Mouse (Mus musculus) skeletal muscle tissue, adult 2 months (tissue): ENCODE data around the gene Drap1.
A peak's percentile ranks its signal among the peaks of the same experiment; 100 is the strongest.
"Not testable (repeated sequence)": the region's sequence is repeated elsewhere in the genome, so short reads cannot be mapped to it uniquely, and the experiment has no call there.

Experiments used
- DNase-seq: peaks from one replicate; pipeline ENCODE4 v3.0.0-alpha.2; 2012; ENCODE audit warnings: low read depth, low spot score

Gene Drap1

DNA sequence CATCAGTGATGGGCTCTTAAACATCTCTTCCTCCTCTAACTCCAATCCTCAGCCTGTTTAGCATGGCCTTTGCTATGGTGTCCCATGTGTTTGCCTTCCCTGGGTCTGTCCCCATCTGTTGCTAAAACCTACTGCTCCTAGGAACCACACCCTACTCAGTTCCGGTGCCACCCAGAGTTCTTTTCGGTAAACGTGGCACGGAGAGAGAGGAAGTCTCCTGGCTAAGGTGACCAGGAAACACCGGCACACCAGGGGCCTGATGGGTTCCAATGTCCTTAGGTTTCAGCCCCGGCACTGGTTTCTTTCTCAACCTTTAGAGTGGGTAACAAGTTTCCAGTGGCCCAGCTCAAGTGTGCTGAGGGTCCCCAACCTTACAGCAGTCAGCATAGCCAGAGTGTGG, 4.2 kb downstream of the Drap1 start:
- no peak for DNase-seq

DNA sequence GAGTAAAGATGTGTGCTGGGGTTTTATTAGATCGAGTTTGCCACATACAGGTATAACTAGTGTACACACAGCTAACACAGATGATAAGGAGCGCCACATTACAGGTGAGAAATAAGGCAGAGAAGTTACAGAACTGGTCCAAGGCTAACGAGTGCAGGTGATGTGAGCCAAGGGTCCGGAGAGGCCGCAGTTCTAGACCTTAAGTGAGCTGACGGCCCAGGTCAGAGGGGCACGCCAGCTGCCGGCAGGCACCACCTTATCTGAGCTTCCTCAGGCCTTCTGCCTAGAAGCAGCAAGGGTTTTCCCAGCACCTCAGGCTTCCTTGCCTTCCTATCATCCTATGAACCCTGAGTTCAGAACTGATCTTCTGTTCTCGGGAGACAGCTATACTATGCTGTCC, 5.1 kb downstream of the Drap1 start:
- no peak for DNase-seq

DNA sequence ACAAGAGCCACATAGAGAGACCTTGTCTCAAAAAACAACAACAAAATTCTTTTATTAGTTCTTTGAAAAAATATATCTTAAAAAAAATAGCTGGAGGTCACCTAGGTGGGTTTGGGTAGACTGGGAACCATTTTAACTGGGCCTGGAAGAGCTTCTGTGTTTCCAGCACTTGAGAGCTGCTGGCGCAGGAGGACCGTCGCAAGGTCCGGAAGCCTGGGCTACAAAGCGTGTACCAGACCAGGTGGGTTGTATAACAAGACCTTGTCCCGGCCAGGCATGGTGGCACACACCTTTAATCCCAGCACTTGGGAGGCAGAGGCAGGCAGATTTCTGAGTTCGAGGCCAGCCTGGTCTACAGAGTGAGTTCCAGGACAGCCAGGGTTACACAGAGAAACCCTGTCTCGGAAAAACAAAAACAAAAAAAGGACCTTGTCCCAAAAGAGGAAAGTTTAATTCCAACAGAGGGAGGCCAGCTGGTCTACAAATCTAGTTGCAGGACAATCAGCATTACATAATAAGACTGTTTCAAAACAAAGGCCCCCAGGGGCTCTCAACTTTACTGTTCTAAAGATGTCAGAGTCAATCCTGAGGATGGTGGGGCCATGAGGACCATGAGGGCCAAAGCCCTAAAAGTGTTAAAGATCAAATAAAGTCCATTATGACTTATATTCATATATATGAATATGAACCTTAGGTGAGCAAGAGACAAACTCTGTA, 5.9 kb downstream of the Drap1 start:
- no peak for DNase-seq

DNA sequence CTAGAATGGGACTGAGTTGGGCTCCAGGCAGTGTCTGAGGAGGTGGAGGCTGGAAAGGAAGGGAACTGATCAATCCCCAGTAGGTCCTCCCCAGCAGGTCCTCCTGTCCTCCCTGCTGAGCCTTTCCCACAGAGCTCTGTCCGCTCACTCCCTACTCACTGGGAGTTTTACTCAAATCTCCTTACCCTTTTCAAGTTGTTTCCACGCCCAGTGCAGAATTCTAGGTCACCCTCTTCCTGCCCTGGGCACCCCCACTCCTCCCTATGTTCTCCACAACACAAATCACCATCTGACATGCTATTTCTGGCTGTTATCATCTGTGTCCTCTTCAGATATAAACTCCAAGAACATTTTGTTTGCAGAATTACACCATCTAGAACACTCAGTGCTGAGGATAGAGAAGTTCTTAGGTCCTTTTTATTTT, 10.2 kb downstream of the Drap1 start:
- no peak for DNase-seq

DNA sequence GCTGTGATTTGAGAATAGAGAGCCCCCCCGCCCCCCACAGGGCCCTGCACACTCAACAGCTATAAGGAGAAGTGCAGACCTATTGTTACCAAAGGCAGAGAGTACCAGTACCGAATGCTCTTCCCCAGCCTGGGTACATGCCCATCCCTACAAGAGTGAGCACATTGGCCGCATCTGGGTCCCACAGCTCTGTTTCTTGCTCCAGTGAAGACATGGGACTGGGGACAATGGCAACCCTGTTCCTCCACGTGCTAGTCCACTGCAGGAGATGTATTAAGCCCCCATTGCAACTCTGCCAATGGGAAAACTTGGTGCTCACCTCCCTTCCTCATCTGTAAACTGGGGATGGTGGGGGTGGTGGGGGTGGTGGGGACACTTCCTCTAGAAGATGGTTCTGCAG, 10.9 kb downstream of the Drap1 start:
- DNase-seq, result no peak

DNA sequence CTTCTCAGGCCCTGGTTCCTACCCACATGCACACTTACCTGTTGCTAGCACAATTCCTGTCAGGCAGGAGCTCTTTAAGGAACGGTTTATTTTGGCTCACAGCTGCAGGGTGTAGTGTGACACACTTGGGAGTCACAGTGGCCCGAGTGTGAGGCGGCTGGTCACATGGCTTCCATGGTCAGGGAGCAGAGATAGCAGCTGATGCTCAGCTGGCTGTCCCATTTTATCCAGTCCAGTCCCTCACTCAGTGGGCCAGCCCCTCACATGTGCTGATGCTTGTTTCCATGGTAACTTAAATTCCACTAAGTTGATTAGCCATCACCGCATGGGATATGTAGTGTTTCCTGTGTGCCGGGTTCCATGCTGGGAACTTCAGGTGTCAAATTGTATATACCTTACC, 12.8 kb downstream of the Drap1 start:
- peak; percentile 82 for DNase-seq

DNA sequence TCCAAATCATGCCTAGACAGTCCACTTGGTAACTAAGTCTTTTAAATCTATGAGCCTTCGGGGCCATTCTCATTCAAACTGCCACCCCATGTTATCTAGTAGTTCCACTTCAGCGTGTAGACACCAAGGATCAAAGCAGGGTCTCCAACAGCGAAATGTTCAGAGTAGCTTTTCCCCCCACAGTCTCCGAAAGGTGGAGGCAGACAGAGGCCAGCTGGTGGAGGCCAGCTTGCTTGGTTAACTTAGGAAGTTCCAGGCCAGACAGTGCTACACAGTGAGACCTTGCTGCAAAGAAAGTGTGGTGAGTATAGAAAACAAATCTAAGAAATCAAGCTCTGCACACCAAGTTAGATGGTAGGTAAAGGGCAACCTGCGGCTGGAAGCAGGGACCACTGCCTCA, 14.1 kb downstream of the Drap1 start:
- no peak for DNase-seq

DNA sequence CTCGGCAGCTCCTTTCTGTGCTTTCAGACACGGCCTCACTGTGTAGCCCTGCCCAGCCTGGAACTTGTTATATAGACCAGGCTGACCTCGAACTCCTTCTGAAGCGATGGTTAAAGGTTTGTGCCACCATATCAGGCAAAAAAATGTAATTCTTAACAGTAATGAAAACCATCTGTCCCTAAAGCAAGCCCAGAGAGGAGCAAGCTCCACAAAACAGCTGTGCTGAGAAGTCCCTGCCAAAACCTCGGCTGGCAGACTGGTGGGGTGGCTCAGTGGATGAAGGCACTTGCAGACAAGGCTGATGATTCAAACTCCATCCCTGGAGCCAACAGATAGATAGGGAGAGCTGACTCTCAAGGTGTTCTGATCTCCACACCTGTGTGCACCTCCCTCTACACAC, 15.7 kb downstream of the Drap1 start:
- DNase-seq, result no peak

DNA sequence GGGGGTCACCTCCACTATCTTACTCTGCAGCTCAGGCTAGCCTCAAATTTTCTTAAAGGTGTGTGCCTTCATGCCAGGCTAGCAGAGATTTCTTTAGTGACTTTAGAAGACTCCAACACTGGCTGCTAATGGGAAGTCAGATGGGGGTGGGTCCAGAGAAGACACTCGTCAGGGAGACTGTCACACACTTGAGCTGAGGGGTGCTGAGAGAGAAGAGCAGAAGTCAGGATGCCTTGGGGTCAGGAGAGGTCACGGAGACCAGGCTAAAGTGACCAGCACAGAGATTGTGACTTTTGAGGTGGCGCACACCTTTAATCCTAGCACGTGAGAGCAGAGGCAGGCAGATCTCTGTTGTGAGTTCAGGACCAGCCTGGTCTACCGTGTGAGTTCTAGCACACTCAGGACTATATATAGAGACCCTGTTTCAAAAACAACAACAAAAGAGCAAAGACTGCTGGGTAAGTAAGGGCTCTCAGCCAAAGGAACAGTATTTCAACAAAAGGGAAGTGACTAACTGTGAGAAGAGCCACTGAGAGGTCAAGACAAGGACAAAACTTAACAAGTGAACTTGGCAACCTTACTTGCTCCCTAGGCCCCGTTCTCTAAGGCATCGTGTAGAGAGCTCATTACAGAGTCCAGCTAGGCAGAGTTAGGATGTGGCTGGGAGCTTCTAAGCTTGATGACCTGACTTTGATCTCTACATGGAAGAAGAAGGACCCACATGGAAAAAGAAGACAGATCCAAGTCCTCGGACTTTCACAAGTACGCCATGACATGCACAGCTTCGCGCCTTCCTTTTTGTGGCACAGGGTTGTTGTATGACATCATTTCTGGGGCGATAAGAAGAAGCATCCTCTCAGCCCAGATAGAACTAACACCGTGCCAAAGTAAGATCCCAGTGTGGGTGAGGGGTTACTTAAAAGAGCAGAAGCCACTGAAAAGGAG, 16.4 kb downstream of the Drap1 start:
- DNase-seq, result no peak

DNA sequence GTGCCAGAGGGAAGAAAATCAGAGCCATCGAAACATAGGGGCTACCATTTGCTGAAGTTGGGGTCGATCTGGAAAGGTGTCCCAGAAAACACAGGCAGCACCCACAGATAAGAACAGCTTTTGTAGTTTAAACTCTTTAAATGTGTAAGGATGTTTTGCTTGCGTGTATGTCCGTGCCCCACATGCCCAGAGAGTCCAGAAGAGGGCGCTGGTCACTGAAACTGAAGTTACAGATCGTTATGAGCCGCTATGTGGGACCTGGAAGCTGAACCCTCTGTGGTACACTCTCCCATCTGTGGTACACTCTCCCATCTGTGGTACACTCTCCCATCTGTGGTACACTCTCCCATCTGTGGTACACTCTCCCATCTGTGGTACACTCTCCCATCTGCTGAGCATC, 17.6 kb downstream of the Drap1 start:
- DNase-seq, result peak; percentile 88

DNA sequence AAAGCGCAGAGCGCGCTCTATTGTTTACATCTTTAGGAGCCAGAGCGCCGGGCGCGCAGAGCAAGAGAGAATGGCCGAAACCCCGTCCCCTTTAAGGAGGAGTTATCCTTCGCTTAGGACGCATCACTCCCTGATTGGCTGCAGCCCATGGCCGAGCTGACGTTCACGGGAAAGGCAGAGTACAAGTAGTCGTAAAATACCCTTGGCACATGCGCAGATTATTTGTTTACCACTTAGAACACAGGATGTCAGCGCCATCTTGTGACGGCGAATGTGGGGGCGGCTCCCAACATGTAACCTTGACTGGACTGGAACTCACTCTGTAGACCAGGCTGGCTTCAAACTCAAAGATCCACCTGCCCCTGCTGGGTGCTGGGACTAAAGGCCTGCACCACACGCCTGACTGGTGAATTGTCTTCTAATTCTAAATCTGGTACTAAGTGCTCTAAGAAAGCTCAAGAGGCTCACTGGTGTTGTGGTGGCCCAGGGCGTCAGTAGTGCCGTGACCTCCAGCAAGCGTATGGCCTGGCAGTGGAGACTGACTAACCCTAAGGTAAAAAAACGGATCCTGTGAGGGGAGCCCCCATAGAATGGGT, 18.1 kb downstream of the Drap1 start:
- DNase-seq, result peak; percentile 76

DNA sequence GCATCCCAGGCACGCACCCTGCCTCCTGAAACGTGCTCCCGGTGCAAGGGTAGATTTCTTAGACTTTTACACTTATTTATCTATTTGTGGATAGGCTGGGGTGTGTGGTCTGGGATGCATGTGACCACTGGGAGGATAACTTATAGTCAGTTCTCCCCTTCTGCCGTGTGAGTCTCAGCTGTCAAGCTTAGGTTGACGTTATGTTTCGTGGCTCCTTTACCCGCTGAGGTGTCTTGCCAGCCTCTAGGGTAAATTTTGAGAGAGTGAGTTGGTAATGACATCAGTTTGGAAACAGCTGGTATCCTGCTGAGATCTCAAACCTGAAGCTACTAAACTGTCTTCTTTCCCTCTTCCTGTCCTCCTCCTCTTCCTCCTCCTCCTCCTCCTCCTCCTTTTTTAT, 18.9 kb downstream of the Drap1 start:
- no peak for DNase-seq

DNA sequence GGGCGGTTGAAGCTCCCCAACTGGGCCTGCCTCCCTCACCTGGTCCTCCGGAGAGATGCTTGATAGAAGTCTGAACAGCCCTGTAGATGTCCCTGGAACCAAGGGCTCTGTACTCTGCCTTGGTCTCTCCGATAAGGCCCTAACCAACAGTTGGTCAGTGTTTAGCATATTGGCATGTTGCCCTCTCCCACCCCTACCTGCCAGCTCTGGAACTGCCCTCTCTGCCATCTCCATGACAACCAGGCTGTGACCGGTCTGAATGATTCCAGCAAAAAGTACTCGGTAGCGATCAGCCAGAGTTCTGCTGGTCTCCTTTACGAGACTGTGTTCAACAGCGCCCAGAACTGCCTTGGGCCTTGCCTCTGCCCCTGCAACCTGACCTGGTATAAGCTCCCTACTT, 22.5 kb downstream of the Drap1 start, which contains the start of gene Tsga10ip:
Tsga10ip (minus strand) TSS at position 234 of the 400 bp plus-strand sequence.
- DNase-seq, result no peak

DNA sequence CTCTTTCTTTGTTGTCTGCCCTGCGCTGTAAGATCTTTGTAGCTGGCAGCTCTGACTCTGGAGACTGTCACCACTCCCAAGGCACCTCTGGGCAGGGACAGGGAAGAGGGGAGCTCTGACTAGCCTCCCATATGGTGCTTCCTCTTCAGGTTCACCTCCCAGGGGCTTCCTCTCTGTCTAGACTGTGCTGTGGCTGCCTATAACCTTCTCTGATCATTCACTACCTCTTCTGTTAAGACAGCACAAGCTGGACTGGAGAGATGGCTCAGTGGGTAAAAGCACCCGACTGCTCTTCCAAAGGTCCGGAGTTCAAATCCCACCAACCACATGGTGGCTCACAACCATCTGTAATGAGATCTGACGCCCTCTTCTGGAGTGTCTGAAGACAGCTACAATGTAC, 23.7 kb downstream of the Drap1 start:
- DNase-seq, result not testable (repeated sequence)

DNA sequence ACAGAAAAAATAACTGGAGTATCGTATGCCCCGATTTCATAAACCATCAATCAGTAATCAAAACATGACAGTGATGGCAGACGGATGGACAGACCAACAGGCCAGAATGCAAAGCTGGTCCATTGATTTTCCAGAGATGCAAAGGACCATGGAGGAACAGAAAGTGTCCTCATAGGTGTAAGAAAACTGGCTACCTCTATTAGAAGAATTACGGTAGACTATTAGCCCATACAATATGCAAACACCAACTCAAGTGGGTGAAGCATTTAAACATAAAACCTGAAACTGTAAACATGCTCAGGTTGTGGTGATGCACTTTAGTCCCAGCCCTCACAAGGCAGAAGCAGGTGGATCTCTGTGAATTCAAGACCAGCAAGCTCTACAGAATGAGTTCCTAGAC, 29.4 kb downstream of the Drap1 start:
- no peak for DNase-seq

DNA sequence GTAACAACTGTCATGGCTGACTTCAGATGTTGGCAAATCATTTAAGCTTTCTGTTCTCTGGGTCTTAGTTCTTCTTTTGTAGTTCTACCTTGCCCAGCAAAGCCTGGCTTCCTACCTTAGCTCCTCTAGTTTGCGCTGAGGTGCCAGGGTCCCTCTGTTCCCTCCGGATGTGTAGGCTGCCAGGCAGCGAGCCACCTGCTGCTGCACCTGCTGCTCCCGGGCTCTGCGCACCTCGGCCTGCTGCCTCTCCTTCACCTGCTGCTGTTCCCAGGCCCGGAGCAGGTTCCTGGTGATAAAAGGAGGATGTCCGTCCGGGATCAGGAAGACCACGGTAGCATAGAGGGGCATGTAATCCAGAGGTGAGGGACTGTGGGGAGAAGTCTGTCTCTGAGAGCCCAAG, 30.6 kb downstream of the Drap1 start:
- DNase-seq, result no peak

DNA sequence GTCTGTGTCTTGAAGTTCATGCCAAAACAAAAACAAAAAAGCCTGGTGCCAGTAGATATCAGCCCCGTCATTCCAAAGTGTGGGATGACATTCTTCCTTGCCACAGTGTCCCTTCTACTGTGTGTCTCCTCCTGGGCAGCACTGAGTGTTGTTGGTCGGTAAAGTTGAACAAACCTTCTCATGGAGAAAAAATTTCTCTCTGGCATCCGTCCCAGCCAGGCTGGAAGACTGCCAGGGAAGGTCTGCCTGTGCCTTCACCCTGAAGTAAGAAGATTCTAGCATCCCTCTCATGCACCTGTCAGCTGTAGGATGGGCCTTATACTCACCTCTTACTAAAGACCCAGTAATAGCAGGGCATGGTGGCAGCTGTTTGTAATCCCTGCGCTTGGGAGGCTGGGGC, 31.9 kb downstream of the Drap1 start:
- DNase-seq, result no peak

DNA sequence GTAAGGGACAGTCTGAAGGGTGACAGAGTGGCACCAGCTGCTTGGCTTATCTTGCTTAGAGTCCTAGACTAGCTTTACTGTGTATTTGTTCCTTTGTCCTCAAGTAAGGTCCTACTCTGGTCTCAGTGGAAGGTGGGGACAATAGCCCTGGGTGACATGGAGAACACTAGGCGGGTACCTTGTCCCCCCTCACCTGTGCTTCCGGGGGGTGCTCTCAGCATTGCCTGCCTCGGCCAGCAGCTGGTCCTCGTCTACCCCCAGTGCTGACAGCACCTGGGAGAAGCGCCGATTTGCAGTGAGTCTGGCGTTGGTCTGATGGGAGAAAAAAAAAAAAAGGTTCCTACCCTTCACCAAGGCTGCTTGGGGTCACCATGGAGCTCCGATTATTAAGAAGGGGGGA, 34.4 kb downstream of the Drap1 start:
- no peak for DNase-seq

DNA sequence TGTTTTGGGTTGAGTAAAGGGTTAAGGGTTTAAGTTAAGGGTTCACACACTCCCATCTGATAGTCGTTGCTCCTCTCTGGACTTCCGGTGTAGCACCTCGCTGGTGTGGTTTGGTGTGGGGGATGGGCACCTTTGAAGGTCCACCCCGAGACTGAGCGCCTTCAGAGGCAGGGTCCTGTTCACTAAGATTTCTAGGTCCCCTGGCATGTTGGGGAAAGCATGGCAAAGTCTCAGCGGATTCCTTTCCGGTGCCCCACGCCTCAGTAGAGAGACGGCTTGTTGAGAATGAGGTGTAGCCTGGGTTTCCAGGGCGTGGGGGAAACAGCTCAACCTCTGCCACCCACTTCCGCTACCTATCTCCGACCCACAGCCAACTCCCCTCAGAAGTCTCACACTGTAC, 35.1 kb downstream of the Drap1 start:
- DNase-seq, result no peak

DNA sequence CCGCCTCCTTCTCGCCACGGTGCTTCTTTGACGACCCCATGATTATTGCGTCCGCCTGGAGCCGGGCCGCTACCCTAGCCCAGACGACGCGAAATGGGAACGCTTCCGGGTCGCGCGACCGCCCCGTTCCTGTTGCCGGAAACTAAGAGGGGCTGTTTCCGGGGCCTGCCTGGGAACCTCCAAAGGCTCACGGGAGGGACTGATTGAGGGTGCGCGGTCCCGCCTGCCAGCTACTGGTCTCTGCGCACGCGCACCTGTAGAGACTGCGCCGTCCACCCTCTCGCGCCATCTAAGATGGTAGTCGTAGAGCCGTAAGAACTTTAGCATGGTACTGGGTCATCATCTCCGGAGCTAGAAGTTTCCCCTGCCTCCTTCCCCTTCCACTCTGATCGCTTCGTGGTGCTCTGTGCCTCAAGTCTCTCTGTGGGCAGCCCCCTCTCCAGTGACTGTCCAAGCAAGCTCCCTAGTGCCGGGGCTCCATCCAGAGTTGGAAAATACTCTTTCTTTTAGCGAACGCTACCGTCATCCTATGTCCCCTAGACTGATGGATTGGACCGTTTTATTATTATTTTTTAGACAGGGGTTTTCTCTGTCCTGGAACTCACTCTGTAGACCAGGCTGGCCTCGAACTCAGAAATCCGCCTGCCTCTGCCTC, 36.1 kb downstream of the Drap1 start, which contains the start of gene Sart1:
Sart1 (minus strand) TSS at position 116 of the 655 bp plus-strand sequence.
- peak; percentile 97 for DNase-seq

DNA sequence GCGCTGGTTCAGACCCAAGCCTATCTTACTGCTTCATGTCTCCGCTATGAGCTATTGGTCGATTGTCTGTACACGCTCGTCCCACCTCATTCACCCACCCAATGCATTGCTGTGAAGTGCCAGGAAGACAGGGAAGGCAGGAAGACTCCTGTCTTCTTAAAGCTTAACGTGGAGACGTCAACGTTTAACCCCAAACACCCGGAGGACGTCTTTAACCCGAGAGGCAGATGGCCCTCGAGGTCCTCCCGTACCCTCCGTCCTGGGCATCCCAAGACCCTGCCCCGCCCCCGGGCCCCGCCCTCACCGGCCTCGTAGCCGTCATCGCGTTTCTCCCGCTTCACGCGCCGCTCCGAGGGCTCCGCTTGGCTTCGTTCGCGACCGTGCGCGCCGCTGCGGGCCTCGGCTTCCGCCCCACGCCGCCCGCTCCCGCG, 36.8 kb downstream of the Drap1 start:
- DNase-seq, result no peak

DNA sequence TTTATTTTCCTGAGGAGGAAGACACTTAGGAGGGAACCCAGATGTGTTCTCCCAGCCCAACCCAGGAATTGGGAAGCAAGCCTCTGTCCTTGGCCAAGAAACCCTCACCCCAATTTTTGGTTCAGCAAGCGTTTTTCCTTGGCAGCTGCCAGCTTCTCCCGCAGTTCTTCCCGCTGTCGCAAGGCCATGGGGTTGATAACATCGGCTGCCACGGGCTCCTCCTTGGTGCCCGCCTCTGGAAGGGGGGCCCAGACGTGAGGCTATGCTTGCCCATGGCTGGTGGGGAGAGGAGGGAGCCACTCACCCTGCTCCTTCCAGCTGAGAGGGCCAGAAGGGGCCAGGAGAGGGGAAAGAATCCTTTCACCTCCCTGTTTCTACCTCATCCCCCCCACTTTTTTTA, 40.1 kb downstream of the Drap1 start:
- DNase-seq, result no peak
